In genomic region chr7:144908705-144909104, GRCm38 (mm10) we compare ENCODE assay signal across 13 mouse cellular contexts. TPM values are rescaled to one million over a fixed set of nuclear protein-coding genes. Genes with fewer than 3 reads are reported as not detected.
DNase-seq lines count a peak whose midpoint lies in the region; ATAC-seq and TF ChIP-seq lines count a peak whose summit lies in the region.
"Had no signal": no experiment of that assay in that cellular context is flagged by ENCODE, and none has a peak within 500 bp of the region (broad histone marks: within the 10 kb centered on the region; RNA-seq: fewer than 3 reads in every experiment).

No protein-coding gene starts in this region.

- no peaks in the 10 kb centered on the region for H3K36me3 ChIP-seq in CH12.LX (replicated peaks in 1 of 2; ENCODE audit: control insufficient read depth in 1 of 2, insufficient read depth in 1 of 2, low read length in 1 of 2)
- H3K36me3 ChIP-seq in embryonic facial prominence, embryonic 14.5 days (ENCODE audit: control insufficient read depth, insufficient read depth, low read length): no peaks in the 10 kb centered on the region
- H3K36me3 ChIP-seq: heart, embryonic 15.5 days had no signal

- no peak for TF ChIP-seq EP300 in CH12.LX (IDR thresholded peaks at IDR 0.05; ENCODE audit: low read length)

- peaks cover 10% of the 10 kb centered on the region for H3K9me3 ChIP-seq in CH12.LX (replicated peaks; ENCODE audit: low read length)
- no peaks in the 10 kb centered on the region for H3K9me3 ChIP-seq in embryonic facial prominence, embryonic 14.5 days (ENCODE audit: control insufficient read depth, low read length)

- H3K79me2 ChIP-seq in CH12.LX (replicated peaks; ENCODE audit: control insufficient read depth, extremely low read depth, insufficient read depth, poor library complexity, severe bottlenecking): no peaks in the 10 kb centered on the region

- peaks cover 8% of the 10 kb centered on the region in 2 experiments; a peak in 3 of 4 replicates for H3K4me1 ChIP-seq in CH12.LX (ENCODE audit: control insufficient read depth in 1 of 2, insufficient read depth in 2 of 2)
- H3K4me1 ChIP-seq in embryonic facial prominence, embryonic 14.5 days (ENCODE audit: control insufficient read depth, insufficient read depth, low read length): no peaks in the 10 kb centered on the region

- dilution Hi-C loops in CH12.LX (cut with MboI; ENCODE audit: extremely low pct_ligation_motif_present, extremely low pct_unique_long_range_greater_than_20kb, low sequenced_read_pairs): no loop called here

- peaks cover 80% of the 10 kb centered on the region for H3K27me3 ChIP-seq in CH12.LX (replicated peaks)
- no peaks in the 10 kb centered on the region for H3K27me3 ChIP-seq in embryonic facial prominence, embryonic 14.5 days (replicated peaks; ENCODE audit: control insufficient read depth, insufficient read depth, low read length)

- H3K4me2 ChIP-seq in CH12.LX (ENCODE audit: insufficient read depth, low read depth, poor library complexity, severe bottlenecking): no peak overlapping the region
- no peak overlapping the region for H3K4me2 ChIP-seq in embryonic facial prominence, embryonic 14.5 days (ENCODE audit: low read depth, low read length)
- H3K4me2 ChIP-seq: heart, embryonic 15.5 days had no signal

- ATAC-seq in embryonic facial prominence, embryonic 14.5 days (ENCODE audit: low read depth): peak; percentile 16; the same call in 1 of the 2 replicates

- peak; percentile 21 for DNase-seq in embryo, embryonic 10 days (ENCODE audit: low spot score)
- DNase-seq in embryo, embryonic 11 days: no peak
- peak; percentile 36 to 42 for DNase-seq in layer of hippocampus, adult 2 months (ENCODE audit: low spot score in 2 of 2)
- no peak for DNase-seq in layer of hippocampus, postnatal 10 days (ENCODE audit: low spot score in 2 of 2)
- DNase-seq in CH12.LX (ENCODE audit: extremely low read depth) (no peak), adipocyte (ENCODE audit: low spot score) (no peak)
- DNase-seq in embryonic facial prominence, embryonic 14.5 days (ENCODE audit: low spot score): no peak
- no peak for DNase-seq in urinary bladder, postnatal 25 days (ENCODE audit: low spot score)
- DNase-seq: kidney, adult 2 months had no signal

- in situ Hi-C loops in CH12.LX (cut with MboI; ENCODE audit: low pct_ligation_motif_present, low pct_unique_long_range_greater_than_20kb, low sequenced_read_pairs): no loop called here

- TF ChIP-seq CTCF in layer of hippocampus, adult 2 months (conservative IDR thresholded peaks at IDR 0.05): no peak; the same call in none of the 2 replicates
- TF ChIP-seq CTCF in CH12.LX (conservative IDR thresholded peaks at IDR 0.05 in 1 of 2, IDR thresholded peaks at IDR 0.05 in 1 of 2; ENCODE audit: low read depth in 2 of 2, low read length in 2 of 2): no peak

- no peak for TF ChIP-seq POLR2A in CH12.LX (IDR thresholded peaks at IDR 0.05; ENCODE audit: low read depth, low read length)

- no peak for TF ChIP-seq RAD21 in CH12.LX (IDR thresholded peaks at IDR 0.05; ENCODE audit: low read depth, low read length)

- whole genome bisulfite sequencing in embryonic facial prominence, embryonic 14.5 days: 26% methylated on average over 7 of the region's 7 CpGs

- no peak overlapping the region; the same call in 1 of the 2 replicates for H3K4me3 ChIP-seq in layer of hippocampus, adult 2 months
- H3K4me3 ChIP-seq in CH12.LX (replicated peaks in 1 of 3; ENCODE audit: low read depth in 2 of 3, low read length in 2 of 3, poor library complexity in 1 of 3): no peak overlapping the region
- no peak overlapping the region for H3K4me3 ChIP-seq in embryonic facial prominence, embryonic 14.5 days (ENCODE audit: low read depth, low read length)
- H3K4me3 ChIP-seq: heart, embryonic 15.5 days had no signal

- H3K9ac ChIP-seq in CH12.LX (ENCODE audit: insufficient read depth, low read depth): no peak overlapping the region
- no peak overlapping the region for H3K9ac ChIP-seq in embryonic facial prominence, embryonic 14.5 days (ENCODE audit: low read depth, low read length)
- H3K9ac ChIP-seq: heart, embryonic 15.5 days had no signal

- H3K27ac ChIP-seq in layer of hippocampus, adult 2 months: no peak overlapping the region
- H3K27ac ChIP-seq in CH12.LX (ENCODE audit: insufficient read depth, low read depth): no peak overlapping the region
- H3K27ac ChIP-seq in embryonic facial prominence, embryonic 14.5 days (replicated peaks; ENCODE audit: low read depth, low read length): no peak overlapping the region
- H3K27ac ChIP-seq: heart, embryonic 15.5 days had no signal

TF ChIP-seq in CH12.LX, 34 proteins besides CTCF, POLR2A, EP300 and RAD21:
- TF ChIP-seq IRF4 (IDR thresholded peaks at IDR 0.05; ENCODE audit: low read depth, low read length) (no peak), ZC3H11A (IDR thresholded peaks at IDR 0.05; ENCODE audit: low read depth, low read length) (no peak), BHLHE40 (IDR thresholded peaks at IDR 0.05; ENCODE audit: low read depth, low read length) (no peak), SIN3A (IDR thresholded peaks at IDR 0.05; ENCODE audit: low read length) (no peak), USF2 (conservative IDR thresholded peaks at IDR 0.05; ENCODE audit: low read depth, low read length) (no peak), USF1 (IDR thresholded peaks at IDR 0.05; ENCODE audit: low read depth, low read length) (no peak), HCFC1 (IDR thresholded peaks at IDR 0.05; ENCODE audit: low read depth, low read length) (peak; percentile 42; the same call in 1 of the 2 replicates), GABPA (IDR thresholded peaks at IDR 0.05; ENCODE audit: insufficient replicate concordance, low read depth, low read length) (no peak)

RNA-seq across cellular contexts. Expression of gene LTO1, which starts 6.2 kb away (rescaled TPM):
- total RNA-seq in layer of hippocampus, adult 2 months (2021): 10 to 100 TPM; 26.2 to 33.8 TPM
- total RNA-seq in layer of hippocampus, postnatal 10 days (2021): 10 to 100 TPM; 27.8 to 32.4 TPM
- total RNA-seq in CH12.LX (2012; rRNA removed): 10.2 and 10.7 TPM in 2 replicates
- total RNA-seq in CH12.LX (2014; rRNA removed): 3.9 and 4.0 TPM in 2 replicates
- polyA plus RNA-seq in CH12.LX (2012; ENCODE audit: insufficient read length, low read depth): 8.5 and 14.3 TPM in 2 replicates
- polyA plus RNA-seq in embryonic facial prominence, embryonic 14.5 days (2014; fragmentation: Nextera tagmentation; extraction: Ambion mirVana): 19.3 and 21.0 TPM in 2 replicates

RNA-seq across cellular contexts. Expression of gene Fgf15, which starts 12.4 kb away (rescaled TPM):
- not detected for total RNA-seq in layer of hippocampus, adult 2 months (2021)
- not detected for total RNA-seq in layer of hippocampus, postnatal 10 days (2021)
- not detected in 2 replicates for total RNA-seq in CH12.LX (2012; rRNA removed)
- not detected in 2 replicates for total RNA-seq in CH12.LX (2014; rRNA removed)
- not detected in 2 replicates for polyA plus RNA-seq in CH12.LX (2012; ENCODE audit: insufficient read length, low read depth)
- polyA plus RNA-seq in embryonic facial prominence, embryonic 14.5 days (2014; fragmentation: Nextera tagmentation; extraction: Ambion mirVana): 0.42 and 5.3 TPM in 2 replicates
- total RNA-seq: layer of hippocampus, postnatal 25 days had no signal
- polyA plus RNA-seq: heart, embryonic 15.5 days; kidney, adult 2 months; liver, embryonic 16.5 days; urinary bladder, adult 2 months had no signal

RNA-seq across cellular contexts. Expression of gene Ccnd1, which starts 31.0 kb away (rescaled TPM):
- 10 to 100 TPM; 43.7 to 48.3 TPM for total RNA-seq in layer of hippocampus, adult 2 months (2021)
- 10 to 100 TPM; 27.7 to 37.3 TPM for total RNA-seq in layer of hippocampus, postnatal 10 days (2021)
- total RNA-seq in CH12.LX (2012; rRNA removed) (0.13 and 0.34 TPM in 2 replicates), CH12.LX (2014; rRNA removed) (0.08 TPM in 1 of 2 replicates, not detected in the other)
- 0.11 and 0.16 TPM in 2 replicates for polyA plus RNA-seq in CH12.LX (2012; ENCODE audit: insufficient read length, low read depth)
- polyA plus RNA-seq in embryonic facial prominence, embryonic 14.5 days (2014; fragmentation: Nextera tagmentation; extraction: Ambion mirVana): 137 and 146 TPM in 2 replicates

Comparison
In these comparisons a context has a peak if more than half of its experiments do, and no peak if none do; other contexts are left out.
1. DNase-seq: peak in embryo, embryonic 10 days (single experiment) and layer of hippocampus, adult 2 months (2 of 2); none in embryo, embryonic 11 days (single experiment), layer of hippocampus, postnatal 10 days (0 of 2), CH12.LX (single experiment), embryonic facial prominence, embryonic 14.5 days (single experiment), adipocyte (single experiment) and urinary bladder, postnatal 25 days (single experiment).
2. RNA of gene Ccnd1, which starts 31.0 kb away (total RNA-seq): 43.7 to 48.3 TPM in layer of hippocampus, adult 2 months and 27.7 to 37.3 TPM in layer of hippocampus, postnatal 10 days; 0.08 to 0.34 TPM in CH12.LX; every median in the first group is over 10 times any median in the second.